Mouse (Mus musculus) heart, adult 2 months (tissue): ENCODE measurements around the gene Ppp1r36.

Experiments
- CTCF ChIP-seq: fragments of 200-600 bp; IDR thresholded peaks from 2 replicates; pipeline ENCODE4 v1.8.1; 2022; ENCODE audit warnings: antibody characterized with exemption, mild to moderate bottlenecking, moderate library complexity
- EP300 ChIP-seq: fragments of 200-500 bp; IDR thresholded peaks from 2 replicates; pipeline ENCODE4 v1.6.1; 2011; ENCODE audit warnings: low read depth, low read length, control low read depth; ENCODE audit not compliant: insufficient read depth

DNA sequence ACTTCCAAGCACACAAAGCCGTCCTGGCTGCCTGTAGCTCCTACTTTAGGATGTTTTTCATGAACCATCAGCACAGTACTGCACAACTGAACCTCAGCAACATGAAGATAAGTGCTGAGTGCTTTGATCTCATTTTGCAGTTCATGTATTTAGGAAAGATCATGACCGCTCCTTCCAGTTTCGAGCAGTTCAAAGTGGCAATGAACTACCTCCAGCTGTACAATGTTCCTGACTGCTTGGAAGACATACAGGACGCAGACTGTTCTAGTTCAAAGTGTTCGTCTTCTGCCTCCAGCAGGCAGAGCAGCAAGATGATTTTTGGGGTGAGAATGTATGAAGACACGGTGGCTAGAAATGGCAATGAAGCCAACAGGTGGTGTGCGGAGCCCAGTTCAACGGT, 32.0 kb upstream of the Ppp1r36 start:
- TF ChIP-seq CTCF (no peak), EP300 (no peak)
